Mouse (Mus musculus) heart, postnatal 4 days (tissue): ENCODE results near the gene Cisd3. TPM values are rescaled to one million over a fixed set of nuclear protein-coding genes. Genes with fewer than 3 reads are reported as not detected.

Source experiments
- DNase-seq: peaks from one replicate; pipeline ENCODE4 v3.0.0; 2021
- total RNA-seq, 2 experiments: library from RNA; stranded (reverse); gene quantifications; 2 replicates each; pipeline ENCODE4 v1.2.3; 2021

The Cisd3 gene
- total RNA-seq, 2 experiments from 2014 or later = 96.7 to 98.0 TPM

DNA sequence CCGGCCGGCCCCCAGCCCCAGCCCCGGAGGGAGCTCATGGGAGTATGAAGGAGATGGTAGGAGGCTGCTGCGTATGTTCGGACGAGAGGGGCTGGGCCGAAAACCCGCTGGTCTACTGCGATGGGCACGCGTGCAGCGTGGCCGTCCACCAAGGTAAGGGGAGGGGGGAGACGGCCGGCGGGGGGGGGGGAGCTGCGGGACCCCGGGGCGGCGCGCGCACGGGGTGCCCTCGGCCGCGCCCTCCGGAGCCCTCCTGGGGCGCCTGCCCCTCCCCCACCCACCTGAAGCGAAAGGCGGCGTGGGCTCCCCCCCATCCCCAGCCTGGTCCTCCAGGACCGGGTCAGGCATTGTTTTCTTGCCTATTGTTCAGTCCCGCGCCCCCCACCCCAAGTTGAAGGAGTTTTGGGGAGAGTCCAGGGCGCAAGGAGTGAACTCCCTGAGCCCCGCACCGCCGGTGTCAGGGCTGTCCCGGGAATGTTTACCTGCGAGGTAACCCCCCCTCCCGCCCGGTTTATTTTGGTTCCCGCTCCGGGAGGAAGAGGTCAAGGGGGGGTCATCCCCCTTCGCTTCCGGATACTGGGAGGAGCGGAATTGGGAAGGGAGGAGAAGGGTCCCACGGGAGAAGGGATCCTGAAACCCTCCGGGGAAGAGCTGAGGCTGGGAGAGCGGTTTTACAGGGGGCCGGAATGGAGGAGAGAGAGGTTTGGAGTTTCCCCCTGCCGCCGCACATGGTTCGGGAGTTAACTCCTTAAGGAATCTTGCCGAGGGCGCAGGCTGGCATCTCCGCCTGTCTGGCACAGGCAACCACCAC is 21.9 kb upstream of the Cisd3 start:
- DNase-seq = peak; percentile 56

DNA sequence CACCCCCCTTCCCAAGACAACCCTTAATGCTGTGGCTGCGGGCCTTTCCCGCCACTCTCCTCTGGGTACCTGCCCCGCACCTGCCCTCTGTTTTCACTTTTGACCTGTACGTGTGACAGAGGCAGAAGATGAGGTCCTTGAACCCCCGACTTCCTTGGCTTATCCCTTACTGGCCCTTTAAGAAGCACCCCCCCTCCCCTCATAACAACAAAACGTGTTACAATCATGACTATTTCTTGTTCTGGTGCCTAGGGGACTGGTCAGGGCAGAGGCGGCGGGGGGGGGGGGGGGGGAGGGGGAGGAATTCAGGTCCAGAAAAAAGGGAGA is 21.3 kb upstream of the Cisd3 start:
- no peak for DNase-seq

DNA sequence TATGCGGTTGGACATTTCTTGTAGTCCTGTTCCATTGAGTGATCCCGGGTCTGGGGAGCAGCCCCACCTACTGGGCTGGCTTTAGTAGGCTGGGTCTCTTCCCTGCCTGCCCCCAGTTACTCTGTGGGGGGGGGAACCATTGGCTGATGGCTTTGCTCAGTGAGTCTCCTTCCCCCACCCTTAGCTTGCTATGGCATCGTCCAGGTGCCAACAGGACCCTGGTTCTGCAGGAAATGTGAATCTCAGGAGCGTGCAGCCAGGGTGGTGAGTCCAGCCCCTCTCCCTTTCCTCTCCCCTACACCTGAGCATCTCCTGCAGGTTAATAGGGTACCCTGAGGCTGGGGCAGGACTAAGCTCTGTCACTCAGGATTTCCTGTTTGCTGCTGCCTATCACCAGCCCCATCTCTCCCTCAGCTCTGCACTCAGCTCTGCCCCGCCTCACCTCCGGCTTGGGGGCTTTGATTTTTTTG is 20.8 kb upstream of the Cisd3 start:
- DNase-seq = no peak

DNA sequence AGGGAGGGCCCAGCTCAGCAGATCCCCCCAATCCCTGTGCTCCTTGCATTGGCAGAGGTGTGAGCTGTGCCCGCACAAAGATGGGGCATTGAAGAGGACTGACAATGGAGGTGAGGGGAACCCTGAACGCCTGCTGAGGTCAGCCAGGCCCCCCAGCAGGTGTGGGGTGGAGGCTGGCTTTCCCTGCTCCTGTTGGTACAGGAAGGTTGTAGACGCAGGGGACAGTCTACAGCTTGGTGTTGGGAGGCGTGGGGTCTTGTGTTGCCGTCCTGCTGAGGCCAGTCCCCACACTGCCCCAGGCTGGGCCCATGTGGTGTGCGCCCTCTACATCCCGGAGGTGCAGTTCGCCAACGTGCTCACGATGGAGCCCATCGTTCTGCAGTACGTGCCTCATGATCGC is 20.2 kb upstream of the Cisd3 start:
- DNase-seq = no peak

DNA sequence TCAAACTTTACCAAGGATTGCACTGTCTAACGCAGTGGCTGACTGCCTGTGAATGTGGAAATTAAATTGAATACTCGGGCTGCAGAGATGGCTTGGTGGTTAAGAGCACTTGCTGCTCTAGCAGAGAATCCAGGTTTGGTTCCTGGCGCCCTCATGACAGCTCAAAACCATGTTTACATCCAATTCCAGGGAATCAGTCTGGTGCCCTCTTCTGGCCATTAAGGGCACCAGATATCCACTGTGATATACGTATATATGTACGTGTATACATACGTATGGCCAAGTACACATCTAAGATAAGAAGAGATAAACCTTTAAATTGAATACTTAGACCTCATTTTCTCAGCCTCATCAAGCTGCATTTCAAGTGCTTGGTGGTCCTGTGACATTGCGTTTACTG is 19.4 kb upstream of the Cisd3 start:
- DNase-seq = no peak

DNA sequence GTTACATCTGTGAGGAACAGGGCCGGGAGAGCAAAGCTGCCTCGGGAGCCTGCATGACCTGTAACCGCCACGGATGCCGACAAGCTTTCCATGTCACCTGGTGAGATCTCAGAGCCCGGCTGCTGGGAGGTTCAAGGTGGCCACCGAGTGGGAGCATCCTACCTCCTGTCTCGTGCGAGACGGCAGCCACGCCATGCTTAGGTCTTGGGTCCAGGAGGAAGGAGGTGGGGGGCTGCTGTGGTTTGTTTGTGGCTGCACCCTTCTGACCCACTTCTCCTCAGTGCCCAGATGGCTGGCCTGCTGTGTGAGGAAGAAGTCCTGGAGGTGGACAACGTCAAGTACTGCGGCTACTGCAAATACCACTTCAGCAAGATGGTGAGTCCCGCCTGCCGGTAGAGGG is 18.8 kb upstream of the Cisd3 start:
- peak; percentile 8 for DNase-seq

DNA sequence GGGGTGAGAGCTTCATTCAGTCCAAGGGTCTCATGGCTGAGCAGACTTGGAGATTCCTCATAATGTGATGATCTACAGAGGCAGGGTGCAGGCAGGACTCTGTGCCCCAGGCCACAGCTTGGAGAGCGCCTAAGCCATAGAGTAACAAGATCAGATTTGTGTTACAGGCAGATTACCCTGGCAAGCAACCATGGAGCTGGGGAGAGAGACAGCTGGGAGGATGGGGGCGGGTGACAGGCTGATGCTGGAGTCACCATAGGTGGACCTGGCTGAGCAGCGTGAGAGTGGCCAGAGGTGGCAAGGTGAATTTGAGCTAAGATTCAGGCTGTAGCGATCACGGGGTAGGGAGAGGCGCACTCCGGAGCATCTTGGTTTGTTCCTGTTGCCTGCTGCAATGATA is 17.5 kb upstream of the Cisd3 start:
- no peak for DNase-seq

DNA sequence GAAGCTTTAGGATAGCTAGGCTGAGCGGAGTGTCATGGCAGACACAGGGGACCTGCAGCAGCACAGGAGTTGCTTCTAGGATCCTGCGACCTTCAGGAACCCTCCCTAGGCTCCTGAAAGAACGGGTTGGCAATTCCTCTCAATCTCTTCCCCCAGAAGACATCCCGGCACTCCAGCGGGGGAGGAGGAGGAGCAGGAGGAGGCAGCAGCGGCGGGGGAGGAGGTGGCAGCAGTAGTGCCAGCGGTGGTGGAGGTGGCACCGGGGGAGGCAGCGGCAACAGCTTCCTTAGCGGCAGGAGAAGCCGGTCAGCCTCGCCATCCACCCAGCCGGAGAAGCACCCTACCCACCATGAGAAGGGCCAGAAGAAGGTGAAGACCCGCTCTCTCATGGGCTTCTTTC is 16.4 kb upstream of the Cisd3 start:
- no peak for DNase-seq

DNA sequence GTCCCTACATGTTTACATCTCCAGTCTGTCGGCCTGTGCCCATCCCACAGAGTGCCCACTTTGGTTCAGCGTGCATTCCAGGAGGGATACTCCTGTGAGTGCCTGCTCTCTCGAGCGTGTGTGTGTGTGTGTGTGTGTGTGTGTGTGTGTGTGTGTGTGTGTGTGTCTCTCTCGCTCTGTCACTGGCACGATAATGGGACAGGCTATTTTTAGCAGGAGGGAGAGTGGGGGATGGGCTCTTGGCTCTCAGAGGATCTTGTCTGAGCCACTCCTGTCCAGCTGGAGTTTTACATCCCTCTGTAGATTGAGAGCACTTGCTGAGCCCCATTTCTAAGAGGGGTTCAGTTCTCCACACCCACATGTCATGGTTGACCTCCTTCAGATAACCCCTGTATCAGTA is 15.8 kb upstream of the Cisd3 start:
- DNase-seq = peak; percentile 91

DNA sequence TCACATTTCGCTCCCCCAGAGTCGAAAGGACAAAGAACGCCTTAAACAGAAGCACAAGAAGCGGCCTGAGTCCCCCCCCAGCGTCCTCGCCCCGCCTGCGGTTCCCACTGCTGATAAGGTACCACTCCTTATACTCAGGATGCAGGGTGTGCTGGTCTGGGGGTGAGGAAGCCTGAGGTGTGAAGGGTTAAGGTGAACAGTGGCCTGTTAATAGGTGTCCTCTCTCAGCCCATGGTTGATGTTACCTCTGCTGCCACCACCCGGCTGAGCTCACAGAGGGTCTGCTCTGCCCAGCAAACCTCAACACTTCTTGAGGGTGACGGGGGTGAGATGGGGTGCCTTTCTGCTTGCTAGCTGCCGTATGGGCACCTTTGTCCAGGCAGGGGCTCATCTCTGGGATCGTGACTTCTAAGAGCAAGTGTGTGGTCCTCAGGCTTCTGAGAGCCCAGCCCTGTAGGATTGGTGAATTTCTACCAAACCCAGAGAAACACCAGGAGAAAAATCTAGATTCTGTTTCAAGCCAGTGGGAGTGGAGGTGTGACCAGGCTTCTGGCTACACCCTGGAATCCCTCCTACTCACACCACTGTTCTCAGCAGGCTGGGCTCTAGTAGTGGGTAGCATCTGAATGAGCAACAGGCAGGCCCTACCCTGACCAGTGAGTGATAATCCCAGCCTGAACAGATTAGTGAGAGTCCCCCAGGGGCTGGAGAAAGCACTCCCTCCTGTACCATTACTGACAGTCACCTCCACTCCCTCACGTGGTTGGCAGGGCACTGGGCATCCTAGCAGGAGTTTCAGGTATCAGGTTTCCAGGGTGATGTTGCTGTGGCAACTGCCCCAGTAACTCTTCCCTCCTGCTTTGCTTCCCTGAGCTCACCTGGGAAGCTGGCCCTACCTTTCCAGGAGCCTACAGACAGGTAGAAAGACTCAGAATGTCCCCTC is 15.1 kb upstream of the Cisd3 start:
- peak; percentile 55 for DNase-seq

DNA sequence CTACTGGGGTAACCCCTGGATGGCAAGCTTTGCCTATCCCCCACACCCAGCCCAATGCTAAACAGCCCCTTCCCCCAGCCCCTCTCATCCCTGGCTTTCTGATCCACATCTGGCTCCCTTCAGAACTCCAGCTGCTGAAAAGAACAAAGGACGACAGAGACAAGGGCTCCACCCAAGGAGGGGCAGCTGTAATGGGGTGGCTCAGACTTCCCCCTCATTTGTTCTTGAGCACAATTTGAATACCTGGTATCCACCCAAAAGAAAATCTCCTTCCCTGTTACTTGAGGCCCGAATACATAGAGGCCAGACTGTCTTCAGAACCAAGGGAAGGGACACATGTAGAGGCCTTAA is 14.5 kb upstream of the Cisd3 start:
- no peak for DNase-seq

DNA sequence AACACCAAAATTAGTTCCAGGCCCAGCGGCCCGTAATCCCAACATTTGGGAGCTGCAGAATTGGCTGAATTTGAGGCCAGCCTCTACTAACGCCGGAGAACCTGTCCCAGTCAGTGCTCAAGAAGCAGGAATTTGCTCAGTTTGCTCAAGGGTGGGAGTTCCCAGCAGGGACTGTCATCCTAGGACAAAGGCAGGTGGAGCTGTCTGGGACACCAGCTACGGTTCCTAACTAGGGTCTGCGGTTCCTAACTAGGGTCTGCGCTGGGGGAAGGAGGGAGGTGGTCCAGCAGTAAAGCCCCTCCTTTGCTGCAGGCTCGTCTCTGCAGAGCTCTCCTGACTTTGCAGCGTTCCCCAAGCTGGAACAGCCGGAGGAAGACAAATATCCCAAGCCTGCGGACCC is 12.5 kb upstream of the Cisd3 start:
- no peak for DNase-seq

DNA sequence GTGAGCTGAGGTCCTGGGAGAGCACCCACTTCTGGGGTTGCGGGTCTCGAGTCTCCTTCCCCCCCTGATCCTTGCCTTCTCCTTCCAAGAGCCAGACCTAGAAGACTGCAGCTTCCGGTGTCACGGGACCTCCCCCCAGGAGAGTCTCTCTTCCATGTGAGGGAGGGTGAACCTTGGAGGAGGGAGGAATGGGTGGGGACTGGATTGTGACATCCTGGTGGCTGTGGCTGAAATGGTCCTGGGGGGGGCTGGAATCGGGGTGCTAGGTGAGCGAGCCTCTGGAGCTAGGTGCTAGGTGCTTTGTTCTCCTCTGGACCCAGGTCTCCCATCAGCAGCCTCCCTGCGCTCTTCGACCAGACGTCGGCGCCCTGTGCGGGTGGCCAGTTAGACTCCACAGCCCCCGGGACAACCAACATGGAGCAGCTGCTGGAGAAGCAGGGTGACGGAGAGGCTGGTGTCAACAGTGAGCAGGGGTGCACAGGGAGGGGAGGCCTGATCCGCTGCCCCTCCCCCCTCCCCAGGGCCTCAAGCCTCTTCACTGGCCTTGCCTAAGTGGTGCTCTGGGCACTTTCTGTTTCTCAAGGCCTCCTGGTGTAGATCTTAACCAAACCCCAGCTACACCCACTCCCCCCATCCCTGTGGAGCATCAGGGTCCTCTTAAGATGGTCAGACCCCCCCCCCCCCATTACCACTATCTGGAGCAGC is 9.4 kb upstream of the Cisd3 start:
- no peak for DNase-seq

DNA sequence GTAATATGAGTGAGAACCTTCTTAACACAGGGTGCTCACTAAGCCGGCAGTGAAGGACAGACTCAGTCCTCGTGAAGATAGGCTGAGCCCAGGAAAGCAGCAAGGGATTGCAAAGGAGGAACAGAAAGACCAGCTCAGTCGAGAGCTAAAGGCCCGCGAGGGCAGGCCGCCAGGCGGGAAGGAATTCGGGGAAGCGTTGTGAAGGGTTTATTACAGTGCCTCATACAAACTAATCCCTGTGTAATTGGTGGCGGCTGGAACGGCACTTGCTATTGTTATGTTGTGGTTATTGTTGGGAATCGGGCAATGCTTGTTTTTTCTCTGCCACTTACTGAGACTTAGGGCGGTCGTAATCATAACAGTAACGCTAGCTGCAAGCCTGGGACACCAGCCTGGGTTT is 8.2 kb upstream of the Cisd3 start:
- no peak for DNase-seq

DNA sequence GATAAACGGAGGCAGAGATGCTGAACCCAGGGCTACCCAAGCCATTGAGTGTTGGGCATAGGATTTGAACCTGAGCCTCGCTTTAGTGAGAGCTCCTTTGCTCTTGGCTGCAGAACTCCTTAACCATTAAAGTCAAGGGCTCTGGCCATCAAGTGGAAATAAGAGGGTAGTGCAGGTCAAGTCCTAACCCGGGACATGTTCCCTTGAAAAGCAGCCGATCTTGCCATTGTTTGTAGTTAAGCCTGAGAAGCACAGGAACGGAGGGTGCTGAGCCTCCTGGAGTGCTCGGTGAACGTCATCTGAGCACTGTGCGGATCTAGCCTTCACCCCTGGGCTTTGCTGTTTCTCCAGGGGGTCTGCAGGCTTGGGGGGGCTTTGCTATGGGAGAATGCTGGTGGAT is 7.8 kb upstream of the Cisd3 start:
- no peak for DNase-seq

DNA sequence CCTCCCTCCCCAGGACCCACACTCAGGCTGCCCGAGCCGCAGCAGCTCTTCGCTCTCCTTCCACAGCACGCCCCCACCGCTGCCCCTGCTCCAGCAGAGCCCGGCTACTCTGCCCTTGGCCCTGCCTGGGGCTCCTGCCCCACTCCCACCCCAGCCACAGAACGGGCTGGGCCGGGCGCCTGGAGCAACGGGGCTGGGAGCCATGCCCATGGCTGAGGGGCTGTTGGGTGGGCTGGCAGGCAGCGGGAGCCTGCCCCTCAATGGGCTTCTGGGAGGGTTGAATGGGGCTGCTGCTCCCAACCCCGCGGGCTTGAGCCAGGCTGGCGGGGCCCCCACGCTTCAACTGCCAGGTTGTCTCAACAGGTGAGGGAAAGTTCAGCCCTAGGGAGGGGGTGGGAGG is 7.3 kb upstream of the Cisd3 start:
- no peak for DNase-seq

DNA sequence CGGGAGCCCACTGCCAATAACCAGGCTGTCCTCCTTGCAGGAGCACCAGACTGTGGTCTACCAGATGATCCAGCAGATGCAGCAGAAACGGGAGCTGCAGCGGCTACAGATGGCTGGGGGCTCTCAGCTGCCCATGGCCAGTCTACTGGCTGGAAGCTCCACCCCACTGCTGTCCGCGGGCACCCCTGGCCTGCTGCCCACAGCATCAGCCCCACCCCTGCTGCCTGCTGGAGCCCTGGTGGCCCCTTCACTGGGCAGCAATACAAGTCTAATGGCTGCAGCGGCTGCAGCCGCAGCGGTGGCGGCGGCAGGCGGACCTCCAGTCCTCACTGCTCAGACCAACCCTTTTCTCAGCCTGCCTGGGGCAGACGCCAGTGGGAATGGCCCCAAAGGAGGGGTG is 5.2 kb upstream of the Cisd3 start:
- DNase-seq = peak; percentile 80

DNA sequence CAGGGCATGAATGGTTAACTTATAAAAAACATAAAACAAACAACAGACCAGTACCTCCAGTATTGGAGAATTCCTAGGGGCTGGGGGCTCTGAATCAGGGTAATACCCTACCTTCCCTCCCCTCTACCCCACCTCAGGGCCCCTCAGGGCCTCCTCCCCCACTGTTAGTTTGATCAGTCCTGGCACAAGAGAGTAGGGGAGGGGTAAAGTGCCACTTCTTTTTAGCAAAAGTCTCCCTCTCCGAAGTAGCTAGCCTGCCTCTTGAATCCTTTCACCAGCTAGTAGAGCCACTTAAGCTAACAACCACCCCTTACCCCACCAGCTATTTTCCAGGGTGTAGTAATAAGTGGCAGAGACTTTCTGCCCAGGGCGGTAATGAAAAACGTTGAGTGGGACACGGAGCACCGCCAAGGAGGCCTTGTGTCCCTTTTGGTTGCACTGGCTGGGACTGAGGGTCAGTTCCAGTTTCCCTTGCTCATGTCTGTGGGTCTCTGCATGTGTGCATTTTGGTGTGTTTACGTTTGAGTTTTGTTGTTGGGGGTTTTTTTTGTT is 3.0 kb upstream of the Cisd3 start:
- DNase-seq = no peak

DNA sequence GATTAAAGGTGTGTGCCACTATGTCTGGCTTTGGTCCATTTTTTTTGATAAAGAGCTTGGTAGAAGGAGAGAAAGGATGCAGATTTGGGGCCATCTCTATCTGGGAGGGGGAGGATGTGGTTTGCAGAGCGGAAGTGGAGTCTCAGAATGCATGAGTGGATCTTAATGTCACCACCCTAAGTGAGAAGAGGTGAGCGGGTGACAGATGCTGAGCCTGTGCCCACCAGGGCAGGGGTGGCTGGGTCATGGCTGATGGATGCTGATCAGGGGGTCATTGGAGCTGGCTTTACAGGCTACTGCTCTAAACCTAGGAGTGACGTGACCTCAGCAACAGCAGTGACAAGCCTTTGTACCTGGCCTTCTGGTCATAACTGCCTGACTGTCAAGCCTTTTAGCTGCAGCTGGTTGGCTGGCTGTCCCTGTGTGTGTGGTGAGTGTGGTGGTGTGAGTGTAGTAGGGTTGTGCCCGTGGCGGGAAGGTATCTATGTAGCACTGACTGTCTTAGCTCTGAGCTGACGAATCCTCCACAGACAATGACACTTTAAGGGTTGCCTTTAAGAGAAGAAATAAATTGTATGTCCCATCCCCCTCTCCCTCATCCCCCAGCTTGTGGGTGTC is 1.5 kb upstream of the Cisd3 start:
- no peak for DNase-seq

DNA sequence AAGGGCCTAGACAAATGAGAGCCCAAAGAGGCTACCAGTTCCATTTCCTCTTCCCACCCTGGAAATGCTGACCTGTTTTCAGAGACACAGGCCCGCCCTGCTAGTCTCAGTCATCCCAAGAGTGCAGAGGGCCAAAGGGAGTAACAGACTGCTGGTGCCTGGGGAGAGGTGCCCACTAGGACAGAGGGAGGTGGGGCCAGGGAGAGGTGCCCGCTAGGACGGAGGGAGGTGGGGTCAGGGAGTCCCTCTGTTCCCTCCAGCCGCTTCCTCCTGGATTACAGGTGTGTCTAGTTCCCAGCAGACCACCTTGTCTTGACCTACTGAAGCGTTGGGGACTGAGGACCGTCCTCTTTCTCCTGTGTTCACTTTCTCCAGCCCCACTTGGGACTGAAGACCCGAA is 860 bp upstream of the Cisd3 start:
- DNase-seq = no peak

DNA sequence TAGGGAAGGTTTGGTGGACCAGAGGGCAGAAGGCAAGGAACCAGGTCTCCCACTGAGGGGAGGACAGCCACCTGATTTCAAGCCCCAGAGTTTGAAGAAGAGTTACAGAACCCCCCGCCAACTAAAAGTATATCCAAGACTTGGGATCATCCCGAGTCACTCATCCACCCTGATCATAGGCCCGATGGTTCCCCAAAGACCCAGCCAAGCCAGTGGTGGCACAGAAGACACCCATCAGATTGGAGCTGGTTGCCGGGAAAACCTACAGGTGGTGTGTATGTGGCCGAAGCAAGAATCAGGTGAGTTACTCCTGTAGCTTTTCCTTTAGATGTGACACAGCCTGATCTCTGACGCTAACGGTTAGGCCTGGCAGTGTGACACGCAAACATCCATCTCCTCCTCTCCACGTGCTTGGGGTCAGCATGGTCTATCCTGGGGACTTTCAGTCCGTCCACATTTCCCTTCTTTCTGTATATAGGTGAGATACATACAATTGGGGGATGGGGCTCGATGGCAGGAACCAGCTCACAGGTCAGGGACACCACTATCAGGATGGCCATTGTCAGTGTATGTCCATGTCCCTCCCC is 789 bp downstream of the Cisd3 start:
- no peak for DNase-seq

DNA sequence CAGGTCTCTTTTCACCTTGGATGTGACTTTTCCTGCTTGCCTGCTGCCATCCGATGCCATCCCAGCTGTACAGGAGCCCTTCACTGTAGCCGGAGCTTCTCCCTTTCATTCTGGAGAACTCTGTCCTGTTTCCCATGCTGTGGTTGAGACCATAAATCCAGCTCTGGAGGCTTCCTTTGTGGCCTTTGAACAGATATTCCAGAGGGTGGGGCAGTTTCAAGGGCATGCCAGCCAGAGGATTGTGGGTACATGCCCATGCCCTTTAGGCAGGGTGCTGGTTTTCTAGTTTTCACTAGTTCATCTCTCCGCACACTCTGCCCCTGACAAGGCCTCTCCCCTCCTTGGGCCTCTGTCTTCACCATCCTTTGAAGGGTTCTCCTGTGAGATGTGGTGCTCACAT is 1.4 kb downstream of the Cisd3 start:
- DNase-seq = no peak
